Mouse (Mus musculus) testis, postnatal 14 days (tissue): ENCODE results near the gene Pard3.

Experiments used
- DNase-seq: peaks from one replicate; pipeline ENCODE4 v3.0.0; 2021; ENCODE audit warnings: low spot score

Gene Pard3

GRCm38 (mm10) chr8:127182065-127182464 is 118.4 kb downstream of the Pard3 start:
- DNase-seq = no peak

GRCm38 (mm10) chr8:127183533-127183932 is 119.8 kb downstream of the Pard3 start:
- DNase-seq = no peak

- DNase-seq = no peak
These were observed 120.3 kb downstream of the Pard3 start for GRCm38 (mm10) chr8:127184025-127184424.

- DNase-seq = no peak
These were observed 122.2 kb downstream of the Pard3 start for GRCm38 (mm10) chr8:127185897-127186296.

GRCm38 (mm10) chr8:127188671-127189070 is 125.0 kb downstream of the Pard3 start:
- no peak for DNase-seq

GRCm38 (mm10) chr8:127190350-127190749 is 126.7 kb downstream of the Pard3 start:
- peak; percentile 15 for DNase-seq

- no peak for DNase-seq
These were observed 127.7 kb downstream of the Pard3 start for GRCm38 (mm10) chr8:127191387-127191786.

- DNase-seq = no peak
These were observed 128.1 kb downstream of the Pard3 start for GRCm38 (mm10) chr8:127191824-127192223.

- DNase-seq = no peak
These were observed 128.6 kb downstream of the Pard3 start for GRCm38 (mm10) chr8:127192331-127192730.

GRCm38 (mm10) chr8:127193375-127193774 is 129.7 kb downstream of the Pard3 start:
- no peak for DNase-seq

GRCm38 (mm10) chr8:127194786-127195407 is 131.2 kb downstream of the Pard3 start:
- DNase-seq = no peak

- DNase-seq = no peak
These were observed 133.0 kb downstream of the Pard3 start for GRCm38 (mm10) chr8:127196505-127197265.

- DNase-seq = no peak
These were observed 143.8 kb downstream of the Pard3 start for GRCm38 (mm10) chr8:127207455-127207854.

GRCm38 (mm10) chr8:127210621-127211020 is 146.9 kb downstream of the Pard3 start:
- no peak for DNase-seq

GRCm38 (mm10) chr8:127214338-127214737 is 150.6 kb downstream of the Pard3 start:
- no peak for DNase-seq

GRCm38 (mm10) chr8:127214748-127215433 is 151.2 kb downstream of the Pard3 start:
- DNase-seq = no peak

GRCm38 (mm10) chr8:127220206-127220605 is 156.5 kb downstream of the Pard3 start:
- no peak for DNase-seq

GRCm38 (mm10) chr8:127220615-127221014 is 156.9 kb downstream of the Pard3 start:
- no peak for DNase-seq

GRCm38 (mm10) chr8:127222361-127222760 is 158.7 kb downstream of the Pard3 start:
- DNase-seq = no peak

GRCm38 (mm10) chr8:127226996-127227395 is 163.3 kb downstream of the Pard3 start:
- DNase-seq = no peak

GRCm38 (mm10) chr8:127227407-127227806 is 163.7 kb downstream of the Pard3 start:
- peak; percentile 64 for DNase-seq

GRCm38 (mm10) chr8:127229325-127230232 is 165.9 kb downstream of the Pard3 start:
- no peak for DNase-seq
